Mouse (Mus musculus) thymus, adult 2 months (tissue): ENCODE data around the gene Camk2d. TPM values are rescaled to one million over a fixed set of nuclear protein-coding genes. Genes with fewer than 3 reads are reported as not detected.

Experiments
- DNase-seq: peaks from one replicate; pipeline ENCODE4 v3.0.0; 2021
- H3K27ac ChIP-seq: fragments of 200-500 bp; 2 replicates; pipeline ENCODE4 v1.5.1; 2012; ENCODE audit warnings: low read length, control low read depth; ENCODE audit not compliant: control insufficient read depth, insufficient read depth
- H3K27me3 ChIP-seq: fragments of 200-500 bp; 2 replicates; pipeline ENCODE4 v1.6.1; 2012; ENCODE audit warnings: mild to moderate bottlenecking, low read length, moderate library complexity, mixed read lengths; ENCODE audit not compliant: control insufficient read depth, insufficient read depth
- H3K36me3 ChIP-seq: fragments of 200-500 bp; 2 replicates; pipeline ENCODE4 v1.6.1; 2012; ENCODE audit warnings: mild to moderate bottlenecking, low read length, moderate library complexity; ENCODE audit not compliant: control insufficient read depth, insufficient read depth
- H3K4me1 ChIP-seq: fragments of 200-500 bp; replicated peaks from 2 replicates; pipeline ENCODE4 v1.6.1; 2012; ENCODE audit warnings: low read length; ENCODE audit not compliant: control insufficient read depth, insufficient read depth
- H3K4me3 ChIP-seq: fragments of 200-500 bp; 2 replicates; pipeline ENCODE4 v1.5.1; 2012; ENCODE audit warnings: mild to moderate bottlenecking, low read length, control low read depth, moderate library complexity; ENCODE audit not compliant: control insufficient read depth, insufficient read depth
- CTCF ChIP-seq: fragments of 200-500 bp; IDR thresholded peaks from 2 replicates; pipeline ENCODE4 v1.5.1; 2012; ENCODE audit warnings: mild to moderate bottlenecking, control low read depth, low read length, moderate library complexity, borderline replicate concordance; ENCODE audit not compliant: control insufficient read depth, poor library complexity, insufficient read depth; ENCODE audit errors: extremely low read depth
- POLR2A ChIP-seq: fragments of 200-500 bp; IDR thresholded peaks from 2 replicates; pipeline ENCODE4 v1.6.1; 2012; ENCODE audit warnings: mild to moderate bottlenecking, low read length, control low read depth, moderate library complexity; ENCODE audit not compliant: control insufficient read depth, poor library complexity, insufficient read depth; ENCODE audit errors: extremely low read depth
- WGBS: fragments of 180-500 bp; shearing (Covaris S2); methylation state at CpG from one replicate; pipeline ENCODE4 v1.1.7; 2018; 5-methylcytosine and 5-hydroxymethylcytosine counted together
- polyA plus RNA-seq: library from polyadenylated mRNA; depleted of rRNA; stranded (reverse); fragments of >200 nt; gene quantifications from 2 replicates; pipeline ENCODE4 v1.2.3, GENCODE M21; 2012

Camk2d gene
- polyA plus RNA-seq, 1 experiment: 40.1 TPM

DNA sequence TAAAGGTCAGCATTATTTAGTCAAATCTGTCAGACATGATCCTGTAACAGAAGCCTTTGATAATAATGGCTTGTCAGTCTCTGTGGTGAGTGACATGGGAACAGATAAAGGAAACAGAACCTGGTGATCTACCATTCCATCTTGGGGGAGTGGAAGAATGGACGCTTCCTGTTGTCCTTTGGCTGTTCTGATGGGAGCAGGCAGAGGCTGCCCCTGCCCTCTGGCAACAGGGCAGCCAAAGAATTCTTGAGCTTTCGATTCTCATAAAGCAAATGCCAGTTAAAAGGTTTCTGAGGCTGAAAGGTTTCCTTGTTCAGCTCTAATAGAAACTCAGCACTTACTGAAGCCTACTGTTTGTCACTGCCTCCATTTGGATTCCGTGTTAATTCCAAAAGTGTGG lies 60.1 kb downstream of the Camk2d start:
- no peaks in the 10 kb centered on the region for H3K36me3 ChIP-seq
- WGBS: 97% methylated on average over 3 of the region's 3 CpGs
- no peaks in the 10 kb centered on the region for H3K27me3 ChIP-seq
- H3K4me3 ChIP-seq: no peak overlapping the region
- peaks cover 27% of the 10 kb centered on the region for H3K4me1 ChIP-seq
- no peak overlapping the region for H3K27ac ChIP-seq
- TF ChIP-seq POLR2A (no peak), CTCF (no peak)
- no peak for DNase-seq

- 4% methylated on average over 4 of the region's 4 CpGs for WGBS
- H3K27me3 ChIP-seq: no peaks in the 10 kb centered on the region
- no peak for TF ChIP-seq POLR2A
- TF ChIP-seq CTCF: no peak
- H3K36me3 ChIP-seq: no peaks in the 10 kb centered on the region
- H3K4me3 ChIP-seq: no peak overlapping the region
- H3K4me1 ChIP-seq: peaks cover 27% of the 10 kb centered on the region
- H3K27ac ChIP-seq: no peak overlapping the region
- no peak for DNase-seq
Observed at GRCm38 (mm10) chr3:126657895-126658294, 61.8 kb downstream of the Camk2d start.

- Histone ChIP-seq H3K36me3 (no peaks in the 10 kb centered on the region), H3K27ac (no peak overlapping the region), H3K4me3 (no peak overlapping the region), H3K27me3 (no peaks in the 10 kb centered on the region), H3K4me1 (peaks cover 30% of the 10 kb centered on the region)
- no peak for TF ChIP-seq POLR2A
- TF ChIP-seq CTCF: no peak
- DNase-seq: no peak
- 67% methylated on average over 10 of the region's 10 CpGs for WGBS
Observed at GRCm38 (mm10) chr3:126658791-126659190, 62.7 kb downstream of the Camk2d start.

GRCm38 (mm10) chr3:126659235-126659634 lies 63.1 kb downstream of the Camk2d start:
- DNase-seq: no peak
- Histone ChIP-seq H3K4me3 (no peak overlapping the region), H3K4me1 (peaks cover 30% of the 10 kb centered on the region), H3K27me3 (no peaks in the 10 kb centered on the region), H3K27ac (no peak overlapping the region), H3K36me3 (no peaks in the 10 kb centered on the region)
- TF ChIP-seq POLR2A (no peak), CTCF (no peak)
- WGBS: 87% methylated on average over 8 of the region's 8 CpGs

DNA sequence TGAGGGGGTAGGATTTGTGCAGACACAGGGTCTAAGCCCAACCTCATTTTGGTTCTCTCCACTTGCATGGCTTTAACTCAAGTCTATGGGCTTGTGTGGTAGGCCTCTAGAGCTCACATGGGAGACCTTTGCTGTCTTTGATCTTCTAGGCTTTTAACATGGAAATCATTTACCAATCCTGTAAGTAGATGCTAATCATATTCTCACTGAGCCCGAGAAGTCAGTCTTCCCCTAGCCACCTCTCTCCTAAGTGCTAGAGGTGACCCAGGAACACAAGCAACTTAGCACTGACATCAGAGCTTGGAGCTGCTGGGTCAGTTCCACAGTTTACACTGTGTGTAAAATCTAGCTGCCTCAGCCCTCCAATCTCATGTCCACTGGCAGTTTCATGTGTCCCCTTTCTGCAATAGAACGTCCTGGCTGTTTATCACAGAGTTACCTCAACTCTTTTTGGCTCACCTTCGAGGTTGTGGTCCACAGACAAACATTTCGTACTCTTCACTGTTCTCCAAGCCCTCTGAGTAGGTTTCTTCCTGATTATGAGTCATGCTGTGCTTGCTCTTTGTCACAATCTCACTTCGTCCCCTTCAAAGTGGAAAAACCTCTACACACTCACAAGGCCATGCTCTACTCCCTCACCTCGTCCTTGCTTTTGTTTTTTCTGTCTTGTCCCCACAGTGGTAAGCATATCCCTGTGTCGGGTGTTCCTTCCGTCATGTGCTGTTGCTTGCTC lies 63.9 kb downstream of the Camk2d start:
- Histone ChIP-seq H3K27me3 (no peaks in the 10 kb centered on the region), H3K27ac (peak overlapping the region; percentile 82), H3K36me3 (no peaks in the 10 kb centered on the region), H3K4me1 (peaks cover 30% of the 10 kb centered on the region), H3K4me3 (no peak overlapping the region)
- no peak for DNase-seq
- TF ChIP-seq POLR2A (no peak), CTCF (no peak)
- 22% methylated on average over 8 of the region's 8 CpGs for WGBS

DNA sequence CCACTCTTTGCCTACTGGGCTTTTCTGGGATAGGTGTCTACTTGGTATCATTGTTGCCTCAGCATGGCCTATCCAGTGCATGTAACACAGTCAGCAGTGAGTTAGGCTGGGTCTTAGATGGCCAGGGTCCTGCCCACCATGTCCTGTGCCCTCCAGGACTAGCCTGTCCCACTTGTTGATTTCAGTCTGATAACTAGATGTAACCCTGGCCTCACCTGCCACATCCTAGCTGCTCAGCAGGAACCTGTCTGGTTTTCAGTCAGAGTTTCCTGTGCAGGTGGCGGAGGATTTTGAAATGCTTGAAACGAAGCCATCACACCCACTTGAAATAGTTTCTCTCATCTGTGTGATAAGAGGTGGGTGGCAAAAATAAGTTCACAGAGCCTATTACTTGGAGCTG lies 64.5 kb downstream of the Camk2d start:
- Histone ChIP-seq H3K27ac (peak overlapping the region; percentile 82), H3K27me3 (no peaks in the 10 kb centered on the region), H3K36me3 (no peaks in the 10 kb centered on the region), H3K4me1 (peaks cover 34% of the 10 kb centered on the region), H3K4me3 (no peak overlapping the region)
- 9% methylated on average over 2 of the region's 2 CpGs for WGBS
- peak; percentile 63 for DNase-seq
- no peak for TF ChIP-seq POLR2A
- no peak for TF ChIP-seq CTCF

DNA sequence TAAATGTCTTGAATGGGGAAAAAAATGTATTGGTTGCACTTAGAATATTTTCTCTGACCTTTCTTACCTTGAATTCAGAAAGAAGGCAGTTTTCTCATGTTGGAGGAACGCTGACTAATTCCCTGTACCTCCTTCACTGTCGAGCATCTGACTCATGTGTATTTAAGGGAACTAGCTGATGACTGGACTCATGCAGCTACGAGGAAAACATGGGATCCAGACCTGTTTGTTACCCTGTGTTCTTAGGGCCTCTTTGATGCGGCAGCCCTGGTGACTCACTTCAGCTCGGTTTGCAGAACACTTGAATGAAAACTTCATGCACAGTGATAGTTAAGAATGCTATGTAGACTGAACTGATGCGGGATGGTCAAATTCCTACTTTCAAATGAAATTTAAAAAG lies 64.9 kb downstream of the Camk2d start:
- WGBS: 17% methylated on average over 6 of the region's 6 CpGs
- Histone ChIP-seq H3K27ac (peak overlapping the region; percentile 65), H3K4me3 (no peak overlapping the region), H3K4me1 (peaks cover 36% of the 10 kb centered on the region), H3K36me3 (no peaks in the 10 kb centered on the region), H3K27me3 (no peaks in the 10 kb centered on the region)
- TF ChIP-seq CTCF (no peak), POLR2A (no peak)
- no peak for DNase-seq
